Comparison of ENCODE assay signal across 19 mouse cellular contexts in genomic region chr8:53947384-53947783, GRCm38 (mm10).
"Had no signal": no experiment of that assay in that cellular context is flagged by ENCODE, and none has a peak within 500 bp of the region (broad histone marks: within the 10 kb centered on the region; RNA-seq: fewer than 3 reads in every experiment).

No protein-coding gene starts in this region.

- H3K27me3 ChIP-seq: kidney, embryonic 15.5 days; liver, embryonic 13.5 days; midbrain, embryonic 12.5 days; neural tube, embryonic 13.5 days; stomach, embryonic 15.5 days had no signal

- H3K27ac ChIP-seq: kidney, embryonic 15.5 days; left cerebral cortex, adult 2 months; liver, embryonic 13.5 days; midbrain, embryonic 12.5 days; neural tube, embryonic 13.5 days; stomach, embryonic 15.5 days had no signal

- H3K9me3 ChIP-seq: kidney, embryonic 15.5 days; liver, embryonic 13.5 days; midbrain, embryonic 12.5 days; neural tube, embryonic 13.5 days; stomach, embryonic 15.5 days had no signal

- H3K4me3 ChIP-seq: kidney, embryonic 15.5 days; left cerebral cortex, adult 2 months; liver, embryonic 13.5 days; midbrain, embryonic 12.5 days; myocyte; neural tube, embryonic 13.5 days; stomach, embryonic 15.5 days had no signal

- H3K36me3 ChIP-seq: kidney, embryonic 15.5 days; liver, embryonic 13.5 days; midbrain, embryonic 12.5 days; neural tube, embryonic 13.5 days; stomach, embryonic 15.5 days had no signal

- H3K4me2 ChIP-seq: kidney, embryonic 15.5 days; liver, embryonic 13.5 days; midbrain, embryonic 12.5 days; neural tube, embryonic 13.5 days; stomach, embryonic 15.5 days had no signal

- DNase-seq: kidney, adult 8-10 months; kidney, postnatal 10 days; kidney, postnatal 36 days; layer of hippocampus, postnatal 36 days; liver, embryonic 13.5 days; lung, adult 2 months; lung, postnatal 14 days; lung, postnatal 4 days; right cerebral cortex, adult 18-20 months; right cerebral cortex, postnatal 14 days; spleen, adult 18-20 months; thymus, postnatal 25 days had no signal

- H3K4me1 ChIP-seq: kidney, embryonic 15.5 days; liver, embryonic 13.5 days; neural tube, embryonic 13.5 days; stomach, embryonic 15.5 days had no signal

- ATAC-seq: midbrain, embryonic 16.5 days had no signal

- H3K9ac ChIP-seq: kidney, embryonic 15.5 days; liver, embryonic 13.5 days; midbrain, embryonic 12.5 days; neural tube, embryonic 13.5 days; stomach, embryonic 15.5 days had no signal
